Mouse (Mus musculus): ENCODE measurements around the gene Gnaz.
"Not testable (repeated sequence)": the region's sequence is repeated elsewhere in the genome, so short reads cannot be mapped to it uniquely, and the experiment has no call there.

The Gnaz gene

GRCm38 (mm10) chr10:75031345-75032114, 64.6 kb downstream of the Gnaz start:
- no peak for DNase-seq

GRCm38 (mm10) chr10:75032395-75032794, 65.4 kb downstream of the Gnaz start, which contains the start of gene Rsph14:
Rsph14 (minus strand) TSS chr10:75032586.
- no peak for DNase-seq

GRCm38 (mm10) chr10:75036883-75037379, 70.0 kb downstream of the Gnaz start, which contains the start of gene Rab36:
Rab36 (plus strand) TSS chr10:75037058.
- peak; percentile 74 to 82 for DNase-seq

GRCm38 (mm10) chr10:75042060-75042459, 75.1 kb downstream of the Gnaz start:
- not testable (repeated sequence) for DNase-seq

- DNase-seq, result no peak
These were observed 77.5 kb downstream of the Gnaz start for GRCm38 (mm10) chr10:75044459-75044858.

GRCm38 (mm10) chr10:75045831-75046230, 78.9 kb downstream of the Gnaz start:
- no peak for DNase-seq

- no peak for DNase-seq
These were observed 81.7 kb downstream of the Gnaz start for GRCm38 (mm10) chr10:75048711-75049110.

- DNase-seq, result no peak
These were observed 84.5 kb downstream of the Gnaz start for GRCm38 (mm10) chr10:75051364-75052074.

- no peak for DNase-seq
These were observed 85.9 kb downstream of the Gnaz start for GRCm38 (mm10) chr10:75052902-75053301.

- no peak for DNase-seq
These were observed 86.7 kb downstream of the Gnaz start for GRCm38 (mm10) chr10:75053655-75054054.

GRCm38 (mm10) chr10:75054125-75054524, 87.1 kb downstream of the Gnaz start:
- no peak for DNase-seq

GRCm38 (mm10) chr10:75055672-75056071, 88.7 kb downstream of the Gnaz start:
- no peak for DNase-seq

GRCm38 (mm10) chr10:75056255-75056654, 89.3 kb downstream of the Gnaz start:
- DNase-seq, result no peak

- DNase-seq, result no peak
These were observed 91.4 kb downstream of the Gnaz start for GRCm38 (mm10) chr10:75058336-75058735.

GRCm38 (mm10) chr10:75058761-75059395, 91.9 kb downstream of the Gnaz start:
- peak in 1 of 2 experiments; percentile 18 for DNase-seq

GRCm38 (mm10) chr10:75059396-75059795, 92.4 kb downstream of the Gnaz start:
- DNase-seq, result peak; percentile 49 to 62

GRCm38 (mm10) chr10:75060217-75060842, 93.4 kb downstream of the Gnaz start, which contains the start of gene Bcr:
Bcr (plus strand) TSS chr10:75060592.
- peak; percentile 47 to 65 for DNase-seq

- DNase-seq, result peak; percentile 25
These were observed 93.9 kb downstream of the Gnaz start for GRCm38 (mm10) chr10:75060843-75061235.

- peak; percentile 13 to 14 for DNase-seq
These were observed 94.6 kb downstream of the Gnaz start for GRCm38 (mm10) chr10:75061341-75062188.

- DNase-seq, result no peak
These were observed 95.2 kb downstream of the Gnaz start for GRCm38 (mm10) chr10:75062189-75062561.

GRCm38 (mm10) chr10:75062621-75063020, 95.6 kb downstream of the Gnaz start:
- DNase-seq, result no peak
